Mouse (Mus musculus): ENCODE measurements around the gene Smad3. TPM values are rescaled to one million over a fixed set of nuclear protein-coding genes. Genes with fewer than 3 reads are reported as not detected.

The Smad3 gene
- total RNA-seq, 2 experiments from 2014 or later, result 14.0 to 14.5 TPM

GRCm38 (mm10) chr9:63653666-63654065, 104.1 kb downstream of the Smad3 start:
- DNase-seq (ENCODE audit: low spot score), result no peak
- intact Hi-C loops (cut with DNase I), result loop anchor here (5.0 kb wide), 2 partner anchors 54 to 104 kb away; partner anchors contain the start of gene Smad3

GRCm38 (mm10) chr9:63651594-63651993, 106.2 kb downstream of the Smad3 start:
- DNase-seq (ENCODE audit: low spot score), result no peak

GRCm38 (mm10) chr9:63650905-63651304, 106.9 kb downstream of the Smad3 start:
- DNase-seq (ENCODE audit: low spot score), result peak; percentile 51
- intact Hi-C loops (cut with DNase I), result loop anchor here (2.0 to 5.0 kb wide), 3 partner anchors 56 to 194 kb away; partner anchors contain the start of gene Smad3

More at GRCm38 (mm10) chr9:63651594-63651993, 106.2 kb downstream of the Smad3 start:
- intact Hi-C loops (cut with DNase I), result loop anchor here (2.0 to 5.0 kb wide), 3 partner anchors 56 to 193 kb away; partner anchors contain the start of gene Smad3

GRCm38 (mm10) chr9:63649841-63650545, 107.8 kb downstream of the Smad3 start:
- no peak for DNase-seq (ENCODE audit: low spot score)
- intact Hi-C loops (cut with DNase I), result loop anchor here (2.0 to 5.0 kb wide), 3 partner anchors 57 to 195 kb away; partner anchors contain the start of gene Smad3

GRCm38 (mm10) chr9:63648520-63648918, 109.3 kb downstream of the Smad3 start:
- DNase-seq (ENCODE audit: low spot score), result no peak
- intact Hi-C loops (cut with DNase I), result no loop called here

- intact Hi-C loops (cut with DNase I), result no loop called here
- DNase-seq (ENCODE audit: low spot score), result no peak
These were observed 109.9 kb downstream of the Smad3 start for GRCm38 (mm10) chr9:63647581-63648519.

- no peak for DNase-seq (ENCODE audit: low spot score)
- intact Hi-C loops (cut with DNase I), result no loop called here
These were observed 112.7 kb downstream of the Smad3 start for GRCm38 (mm10) chr9:63645084-63645483.

GRCm38 (mm10) chr9:63644011-63644410, 113.8 kb downstream of the Smad3 start:
- DNase-seq (ENCODE audit: low spot score), result no peak

GRCm38 (mm10) chr9:63641983-63642646, 115.7 kb downstream of the Smad3 start:
- no peak for DNase-seq (ENCODE audit: low spot score)
- intact Hi-C loops (cut with DNase I), result no loop called here

More at GRCm38 (mm10) chr9:63644011-63644410, 113.8 kb downstream of the Smad3 start:
- intact Hi-C loops (cut with DNase I), result no loop called here

GRCm38 (mm10) chr9:63636113-63636512, 121.7 kb downstream of the Smad3 start:
- DNase-seq (ENCODE audit: low spot score), result no peak
- intact Hi-C loops (cut with DNase I), result no loop called here

- intact Hi-C loops (cut with DNase I), result no loop called here
- DNase-seq (ENCODE audit: low spot score), result no peak
These were observed 124.5 kb downstream of the Smad3 start for GRCm38 (mm10) chr9:63633334-63633733.

GRCm38 (mm10) chr9:63632924-63633323, 124.9 kb downstream of the Smad3 start:
- DNase-seq (ENCODE audit: low spot score), result no peak
- intact Hi-C loops (cut with DNase I), result no loop called here

GRCm38 (mm10) chr9:63632045-63632444, 125.7 kb downstream of the Smad3 start:
- no peak for DNase-seq (ENCODE audit: low spot score)
- intact Hi-C loops (cut with DNase I), result no loop called here

GRCm38 (mm10) chr9:63625090-63625756, 132.6 kb downstream of the Smad3 start:
- intact Hi-C loops (cut with DNase I), result loop anchor here (5.0 kb wide), 1 partner anchor 217 kb away; no protein-coding TSS in a partner anchor
- DNase-seq (ENCODE audit: low spot score), result no peak

GRCm38 (mm10) chr9:63623895-63624569, 133.8 kb downstream of the Smad3 start:
- no peak for DNase-seq (ENCODE audit: low spot score)
- intact Hi-C loops (cut with DNase I), result no loop called here

- DNase-seq (ENCODE audit: low spot score), result no peak
- intact Hi-C loops (cut with DNase I), result no loop called here
These were observed 139.8 kb downstream of the Smad3 start for GRCm38 (mm10) chr9:63617967-63618366.

GRCm38 (mm10) chr9:63614018-63614985, 143.5 kb downstream of the Smad3 start:
- intact Hi-C loops (cut with DNase I), result no loop called here
- no peak for DNase-seq (ENCODE audit: low spot score)

GRCm38 (mm10) chr9:63613569-63613968, 144.2 kb downstream of the Smad3 start:
- DNase-seq (ENCODE audit: low spot score), result no peak

More at GRCm38 (mm10) chr9:63613569-63613968, 144.2 kb downstream of the Smad3 start:
- intact Hi-C loops (cut with DNase I), result no loop called here
